8 mouse cellular contexts compared by ENCODE assay signal in the genomic region with DNA sequence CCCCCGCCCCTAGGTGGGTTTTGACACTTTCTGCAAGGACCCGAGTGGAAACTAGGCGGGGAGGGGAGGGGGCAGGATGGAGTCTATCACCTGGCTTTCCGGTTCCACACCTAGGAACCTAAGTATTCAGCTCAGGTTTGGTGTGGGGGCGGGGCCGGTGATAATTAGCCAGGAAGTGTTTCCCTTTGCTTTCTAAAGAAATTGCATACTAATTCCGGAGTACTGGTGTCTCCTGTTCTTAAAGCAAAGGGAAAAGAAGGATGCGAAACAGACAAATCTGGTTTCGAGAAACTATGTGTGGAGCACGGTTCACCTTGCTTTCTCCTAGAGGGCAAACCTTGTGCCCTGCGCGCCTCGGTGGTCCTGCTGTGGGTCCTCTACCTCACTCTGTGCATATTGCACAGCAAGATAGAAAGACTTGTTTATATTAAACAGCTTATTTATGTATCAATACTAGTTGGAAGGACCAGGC. TPM values are rescaled to one million over a fixed set of nuclear protein-coding genes. Genes with fewer than 3 reads are reported as not detected.
DNase-seq lines count a peak whose midpoint lies in the region; ATAC-seq and TF ChIP-seq lines count a peak whose summit lies in the region.

No protein-coding gene starts in this region.

- no peak overlapping the region for H3K9ac ChIP-seq in limb, embryonic 14.5 days (ENCODE audit: low read depth, low read length, severe bottlenecking)
- no peak overlapping the region for H3K9ac ChIP-seq in neural tube, embryonic 14.5 days (replicated peaks; ENCODE audit: low read depth, low read length)

- no peak overlapping the region for H3K27ac ChIP-seq in spleen, adult 2 months (ENCODE audit: insufficient read depth, low read length)
- no peak overlapping the region for H3K27ac ChIP-seq in hindbrain, embryonic 10.5 days
- no peak overlapping the region for H3K27ac ChIP-seq in limb, embryonic 14.5 days (replicated peaks; ENCODE audit: low read depth, low read length)
- H3K27ac ChIP-seq in neural tube, embryonic 14.5 days (ENCODE audit: low read depth, low read length), result no peak overlapping the region

- no peak for TF ChIP-seq POLR2A in spleen, adult 2 months (IDR thresholded peaks at IDR 0.05; ENCODE audit: low read depth, low read length)
- no peak for TF ChIP-seq POLR2A in limb, embryonic 14.5 days (IDR thresholded peaks at IDR 0.05; ENCODE audit: borderline replicate concordance, extremely low read depth, insufficient read depth, insufficient read length)

- H3K4me3 ChIP-seq in spleen, adult 2 months (ENCODE audit: extremely low read depth, insufficient read depth, insufficient read length), result peak overlapping the region; percentile 21; the same call in 1 of the 2 replicates
- peak overlapping the region; percentile 61 for H3K4me3 ChIP-seq in hindbrain, embryonic 10.5 days
- H3K4me3 ChIP-seq in limb, embryonic 14.5 days (replicated peaks; ENCODE audit: low read length), result peak overlapping the region; percentile 51
- H3K4me3 ChIP-seq in neural tube, embryonic 14.5 days (ENCODE audit: low read depth, low read length), result peak overlapping the region; percentile 56

- DNase-seq in spleen, adult 2 months (ENCODE audit: low read depth in 1 of 2, low spot score in 2 of 2), result no peak
- no peak for DNase-seq in spleen, postnatal 4 days (ENCODE audit: low spot score in 2 of 2)
- DNase-seq in hindbrain, embryonic 10.5 days (ENCODE audit: low spot score), result no peak
- no peak for DNase-seq in limb, embryonic 14.5 days (ENCODE audit: low spot score)
- no peak for DNase-seq in T-cell, adult 2 months (ENCODE audit: low spot score)
- DNase-seq in ovary, postnatal 10 days (ENCODE audit: low spot score), result no peak
- DNase-seq in frontal cortex, adult 2 months (ENCODE audit: extremely low spot score in 1 of 2, low spot score in 1 of 2), result no peak

- no peaks in the 10 kb centered on the region for H3K9me3 ChIP-seq in hindbrain, embryonic 10.5 days
- H3K9me3 ChIP-seq in limb, embryonic 14.5 days (ENCODE audit: control insufficient read depth, low read length), result no peaks in the 10 kb centered on the region
- H3K9me3 ChIP-seq in neural tube, embryonic 14.5 days (ENCODE audit: control insufficient read depth, low read length), result no peaks in the 10 kb centered on the region

- peaks cover 12% of the 10 kb centered on the region for H3K4me1 ChIP-seq in spleen, adult 2 months (ENCODE audit: control insufficient read depth, insufficient read depth, insufficient read length)
- H3K4me1 ChIP-seq in hindbrain, embryonic 10.5 days (replicated peaks), result peaks cover 45% of the 10 kb centered on the region
- peaks cover 21% of the 10 kb centered on the region for H3K4me1 ChIP-seq in limb, embryonic 14.5 days (ENCODE audit: control insufficient read depth, insufficient read depth, low read length)
- peaks cover 9% of the 10 kb centered on the region for H3K4me1 ChIP-seq in neural tube, embryonic 14.5 days (ENCODE audit: control insufficient read depth, insufficient read depth, low read length)

- TF ChIP-seq CTCF in spleen, adult 2 months (IDR thresholded peaks at IDR 0.05; ENCODE audit: extremely low read depth, insufficient read depth, insufficient read length, insufficient replicate concordance), result no peak

- WGBS in spleen, adult 2 months, result 9% methylated on average over 13 of the region's 13 CpGs
- WGBS in hindbrain, embryonic 10.5 days, result 7% methylated on average over 13 of the region's 13 CpGs
- WGBS in limb, embryonic 14.5 days, result 5% methylated on average over 12 of the region's 13 CpGs
- 6% methylated on average over 13 of the region's 13 CpGs for WGBS in neural tube, embryonic 14.5 days

- peaks cover 34% of the 10 kb centered on the region for H3K27me3 ChIP-seq in spleen, adult 2 months (ENCODE audit: control insufficient read depth, insufficient read depth, low read length)
- H3K27me3 ChIP-seq in hindbrain, embryonic 10.5 days (ENCODE audit: insufficient read depth, poor library complexity, severe bottlenecking), result peaks cover 96% of the 10 kb centered on the region
- H3K27me3 ChIP-seq in limb, embryonic 14.5 days (ENCODE audit: control insufficient read depth, insufficient read depth, low read length), result peaks cover 69% of the 10 kb centered on the region
- peaks cover 41% of the 10 kb centered on the region for H3K27me3 ChIP-seq in neural tube, embryonic 14.5 days (ENCODE audit: control insufficient read depth, insufficient read depth, low read length)

- peak overlapping the region; percentile 96 for H3K4me2 ChIP-seq in limb, embryonic 14.5 days (replicated peaks; ENCODE audit: low read depth, low read length, severe bottlenecking)
- H3K4me2 ChIP-seq in neural tube, embryonic 14.5 days (ENCODE audit: low read depth, low read length), result peak overlapping the region; percentile 85

- H3K36me3 ChIP-seq in spleen, adult 2 months (ENCODE audit: control insufficient read depth, insufficient read depth, low read length), result no peaks in the 10 kb centered on the region
- H3K36me3 ChIP-seq in hindbrain, embryonic 10.5 days, result no peaks in the 10 kb centered on the region
- H3K36me3 ChIP-seq in limb, embryonic 14.5 days (ENCODE audit: control insufficient read depth, insufficient read depth, low read length), result no peaks in the 10 kb centered on the region
- H3K36me3 ChIP-seq in neural tube, embryonic 14.5 days (ENCODE audit: control insufficient read depth, insufficient read depth, low read length), result no peaks in the 10 kb centered on the region

- ATAC-seq in limb, embryonic 14.5 days (ENCODE audit: low FRiP score, low read depth), result no peak
- no peak for ATAC-seq in neural tube, embryonic 14.5 days (ENCODE audit: low read depth)

RNA-seq across cellular contexts. Expression of a gene that starts 2.2 kb away (rescaled TPM):
- polyA plus RNA-seq in spleen, adult 2 months (2012; rRNA removed), result 7.7 and 12.6 TPM in 2 replicates
- 0.09 and 0.21 TPM in 2 replicates for polyA plus RNA-seq in hindbrain, embryonic 10.5 days (2016; fragmentation: Nextera tagmentation; extraction: Ambion mirVana)
- polyA plus RNA-seq in limb, embryonic 14.5 days (2012; rRNA removed), result 1.7 and 2.3 TPM in 2 replicates
- polyA plus RNA-seq in limb, embryonic 14.5 days (2014; fragmentation: Nextera tagmentation; extraction: Ambion mirVana), result 1.3 and 1.9 TPM in 2 replicates
- polyA plus RNA-seq in neural tube, embryonic 14.5 days (2014; fragmentation: Nextera tagmentation; extraction: Ambion mirVana), result 1.1 and 1.8 TPM in 2 replicates
- polyA plus RNA-seq in frontal cortex, adult 2 months (2012; rRNA removed), result 19.4 and 20.2 TPM in 2 replicates
